Mouse (Mus musculus) heart, adult 2 months (tissue): ENCODE data around the gene Slc44a1.

ENCODE experiments used
- CTCF ChIP-seq: fragments of 200-600 bp; IDR thresholded peaks from 2 replicates; pipeline ENCODE4 v1.8.1; 2022; ENCODE audit warnings: antibody characterized with exemption, mild to moderate bottlenecking, moderate library complexity
- EP300 ChIP-seq: fragments of 200-500 bp; IDR thresholded peaks from 2 replicates; pipeline ENCODE4 v1.6.1; 2011; ENCODE audit warnings: low read depth, low read length, control low read depth; ENCODE audit not compliant: insufficient read depth
- POLR2A ChIP-seq: fragments of 200-500 bp; IDR thresholded peaks from 2 replicates; pipeline ENCODE4 v1.6.1; 2011; ENCODE audit warnings: mild to moderate bottlenecking, low read depth, low read length, control low read depth; ENCODE audit not compliant: insufficient read depth

- TF ChIP-seq CTCF (no peak), POLR2A (0 out of 2 replicates have a peak, but pooled peaks have one; percentile 16), EP300 (peak; percentile 62; the same call in 1 of the 2 replicates)
Observed at GRCm38 (mm10) chr4:53575558-53575957, 135.3 kb downstream of the Slc44a1 start.
